Mouse (Mus musculus) lung, postnatal 25 days (tissue): ENCODE results near the gene Lgals4.
A peak's percentile ranks its signal among the peaks of the same experiment; 100 is the strongest.

Source experiments
- DNase-seq: peaks from one replicate; pipeline ENCODE4 v3.0.0; 2022; ENCODE audit warnings: low spot score

The Lgals4 gene

GRCm38 (mm10) chr7:28822993-28823903 lies 10.4 kb upstream of the Lgals4 start:
- DNase-seq: no peak

- no peak for DNase-seq
These were observed 9.7 kb upstream of the Lgals4 start for GRCm38 (mm10) chr7:28823932-28824331.

DNA sequence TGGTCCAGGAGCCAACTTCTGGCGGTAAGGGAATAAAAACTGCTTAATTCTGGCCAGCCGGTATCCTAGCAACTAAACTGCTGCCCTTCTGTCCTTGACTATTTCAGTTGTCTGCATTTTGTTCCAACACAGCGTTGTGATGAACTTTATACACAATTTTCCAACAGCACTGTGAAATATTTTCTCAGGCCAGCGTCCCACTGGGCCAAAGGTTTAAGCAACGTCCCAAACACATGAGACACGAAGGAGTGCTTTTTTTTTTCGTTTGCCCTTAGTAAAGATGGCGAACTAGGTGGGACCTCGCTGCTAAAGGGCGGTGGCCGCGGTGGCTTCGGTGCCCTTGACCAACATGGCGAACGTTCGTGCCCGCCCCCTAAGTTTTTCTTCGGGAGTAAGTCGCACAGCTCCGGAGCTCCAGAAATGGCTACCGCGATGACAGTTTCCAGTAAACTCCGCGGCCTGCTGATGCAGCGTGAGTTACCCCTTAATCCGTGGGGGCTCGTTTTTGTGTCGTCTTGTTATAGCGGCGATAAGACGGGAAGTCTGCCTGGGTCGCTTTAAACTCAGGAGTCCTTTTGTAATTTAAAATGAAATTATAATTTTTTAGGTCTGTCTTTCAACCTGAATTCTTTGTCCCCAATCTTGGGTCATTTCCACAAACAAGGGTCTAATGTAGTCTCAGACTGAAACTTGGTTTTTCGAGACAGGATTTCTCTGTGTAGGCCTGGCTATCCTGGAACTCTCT lies 8.5 kb upstream of the Lgals4 start, which contains the start of gene Ech1:
Gene Ech1 (plus strand): TSS at position 277 of the 745 bp plus-strand sequence.
- peak; percentile 94 for DNase-seq

- no peak for DNase-seq
These were observed 7.8 kb upstream of the Lgals4 start for GRCm38 (mm10) chr7:28825686-28826401.

DNA sequence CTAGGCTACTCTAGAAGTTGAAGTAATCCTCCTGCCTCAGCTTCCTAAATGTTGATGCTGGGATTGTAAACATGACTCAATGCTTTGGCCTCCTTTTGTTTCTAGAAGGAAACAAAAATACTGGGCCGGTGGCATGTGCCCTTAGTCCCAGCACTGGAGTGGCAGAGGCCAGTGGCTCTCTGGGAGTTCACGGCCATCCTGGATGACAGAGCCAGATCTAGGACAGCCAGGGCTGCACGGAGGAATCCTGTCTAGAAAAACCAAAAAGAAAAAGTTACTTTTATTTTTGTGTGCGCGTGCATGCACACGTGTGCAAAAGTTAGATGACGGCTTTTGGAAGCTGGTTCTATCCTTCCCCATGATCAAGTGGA lies 7.3 kb upstream of the Lgals4 start:
- no peak for DNase-seq

DNA sequence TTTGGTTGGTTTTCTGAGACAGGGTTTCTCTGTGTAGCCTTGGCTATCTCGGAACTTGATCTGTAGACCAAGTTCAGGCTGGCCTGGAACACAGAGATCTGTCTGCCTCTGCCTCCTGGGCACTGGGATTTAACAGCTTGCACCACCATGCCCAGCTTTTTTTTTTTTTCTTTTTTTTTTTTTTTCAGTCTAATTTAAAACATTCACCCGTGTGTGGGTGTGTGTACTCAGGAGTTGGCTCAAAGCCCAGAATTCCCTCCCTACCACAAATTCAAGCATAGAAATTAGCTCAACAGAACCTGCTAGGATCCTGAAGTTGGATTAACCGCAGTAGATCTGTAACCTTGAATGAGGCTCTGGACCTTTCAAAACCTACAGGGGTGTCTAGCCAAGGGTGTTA lies 6.3 kb upstream of the Lgals4 start:
- DNase-seq: peak; percentile 50

DNA sequence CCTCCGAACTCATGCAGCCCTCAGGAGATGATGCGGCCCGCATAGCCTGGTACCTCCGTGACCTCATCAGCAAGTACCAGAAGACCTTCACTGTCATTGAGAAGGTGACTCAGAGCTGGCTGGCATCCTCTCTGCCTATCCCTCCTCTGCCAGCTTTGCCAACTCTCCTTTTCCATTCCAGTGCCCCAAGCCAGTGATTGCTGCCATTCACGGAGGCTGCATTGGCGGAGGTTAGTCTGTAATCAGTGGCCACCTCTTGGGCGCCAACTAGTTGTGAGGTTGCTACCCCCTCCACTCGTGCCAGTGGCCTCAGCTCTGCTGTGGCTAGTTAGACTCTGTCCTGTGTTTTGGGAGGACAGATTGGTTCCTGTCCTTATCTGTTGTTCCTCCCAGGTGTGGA lies 3.8 kb upstream of the Lgals4 start:
- DNase-seq: no peak

- no peak for DNase-seq
These were observed 2.7 kb upstream of the Lgals4 start for GRCm38 (mm10) chr7:28830981-28831380.

DNA sequence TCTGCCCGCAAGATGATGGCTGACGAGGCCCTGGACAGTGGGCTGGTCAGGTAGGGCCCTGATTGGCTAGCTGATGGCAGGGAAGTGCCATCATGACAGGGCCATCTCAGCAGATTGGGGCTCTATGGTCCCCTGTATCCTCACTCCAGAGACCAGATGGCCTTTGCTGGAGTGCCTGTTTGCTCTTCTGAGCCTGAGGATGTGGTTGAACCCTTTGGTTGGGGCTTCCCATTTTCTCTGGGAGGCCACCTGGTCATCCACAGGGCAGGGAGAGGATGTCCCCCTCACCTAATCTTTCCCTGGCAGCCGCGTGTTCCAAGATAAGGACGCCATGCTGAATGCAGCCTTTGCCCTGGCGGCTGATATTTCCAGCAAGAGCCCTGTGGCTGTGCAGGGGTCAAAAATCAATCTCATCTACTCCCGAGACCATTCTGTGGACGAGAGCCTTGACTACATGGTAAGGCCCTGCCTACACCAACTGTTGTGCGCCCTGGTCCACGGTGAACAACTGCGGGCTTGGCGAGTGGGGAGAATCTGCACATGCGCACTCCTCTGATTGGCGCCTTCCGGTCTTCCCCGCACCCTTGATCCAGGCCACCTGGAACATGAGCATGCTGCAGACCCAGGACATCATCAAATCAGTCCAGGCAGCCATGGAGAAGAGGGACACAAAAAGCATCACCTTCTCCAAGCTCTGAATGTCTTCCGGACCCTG lies 2.1 kb upstream of the Lgals4 start:
- no peak for DNase-seq

GRCm38 (mm10) chr7:28832137-28832536 lies 1.5 kb upstream of the Lgals4 start:
- no peak for DNase-seq

- no peak for DNase-seq
These were observed 3.3 kb downstream of the Lgals4 start for GRCm38 (mm10) chr7:28836936-28837335.

GRCm38 (mm10) chr7:28838331-28838730 lies 4.7 kb downstream of the Lgals4 start:
- DNase-seq: peak; percentile 51

DNA sequence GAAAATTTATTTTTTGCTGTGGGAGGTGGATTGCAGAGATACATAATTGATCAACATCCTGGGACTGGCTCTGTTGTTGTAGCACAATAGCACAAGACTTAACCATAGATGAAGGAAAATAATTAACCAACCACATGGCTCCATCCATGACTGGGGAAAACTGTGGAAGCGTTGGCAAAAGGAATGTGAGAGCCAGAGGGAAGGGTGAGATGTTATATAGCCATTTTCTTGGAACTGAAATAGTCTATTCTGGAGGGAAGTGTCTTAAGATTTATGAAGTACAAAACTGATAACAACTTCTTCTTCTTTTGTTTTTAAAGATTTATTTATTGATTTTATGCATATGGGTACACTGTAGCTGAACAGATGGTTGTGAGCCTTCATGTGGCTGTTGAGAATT lies 13.6 kb downstream of the Lgals4 start:
- no peak for DNase-seq

- DNase-seq: no peak
These were observed 16.1 kb downstream of the Lgals4 start for GRCm38 (mm10) chr7:28849700-28850236.

DNA sequence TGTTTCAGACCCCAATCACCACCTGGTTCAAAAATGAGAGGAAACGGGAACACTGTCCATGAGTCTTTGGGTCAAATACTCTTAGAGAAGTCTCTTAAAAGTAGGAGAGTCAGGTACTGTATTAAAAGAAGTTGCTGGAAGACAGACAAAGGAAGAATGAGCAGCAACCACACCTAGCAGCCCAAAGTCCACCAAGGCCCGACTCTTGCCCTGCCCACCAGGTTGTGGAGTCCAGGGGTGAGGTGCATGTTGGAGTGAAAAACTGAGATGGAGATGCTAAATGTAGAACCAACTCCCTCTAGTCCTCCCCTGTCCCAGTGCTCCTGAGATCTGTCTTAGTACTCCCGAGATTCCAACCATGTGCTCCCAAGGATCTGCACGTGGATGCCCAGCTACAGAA lies 17.0 kb downstream of the Lgals4 start:
- DNase-seq: no peak

GRCm38 (mm10) chr7:28859953-28860352 lies 26.3 kb downstream of the Lgals4 start:
- no peak for DNase-seq

- no peak for DNase-seq
These were observed 27.2 kb downstream of the Lgals4 start for GRCm38 (mm10) chr7:28860898-28861297.

DNA sequence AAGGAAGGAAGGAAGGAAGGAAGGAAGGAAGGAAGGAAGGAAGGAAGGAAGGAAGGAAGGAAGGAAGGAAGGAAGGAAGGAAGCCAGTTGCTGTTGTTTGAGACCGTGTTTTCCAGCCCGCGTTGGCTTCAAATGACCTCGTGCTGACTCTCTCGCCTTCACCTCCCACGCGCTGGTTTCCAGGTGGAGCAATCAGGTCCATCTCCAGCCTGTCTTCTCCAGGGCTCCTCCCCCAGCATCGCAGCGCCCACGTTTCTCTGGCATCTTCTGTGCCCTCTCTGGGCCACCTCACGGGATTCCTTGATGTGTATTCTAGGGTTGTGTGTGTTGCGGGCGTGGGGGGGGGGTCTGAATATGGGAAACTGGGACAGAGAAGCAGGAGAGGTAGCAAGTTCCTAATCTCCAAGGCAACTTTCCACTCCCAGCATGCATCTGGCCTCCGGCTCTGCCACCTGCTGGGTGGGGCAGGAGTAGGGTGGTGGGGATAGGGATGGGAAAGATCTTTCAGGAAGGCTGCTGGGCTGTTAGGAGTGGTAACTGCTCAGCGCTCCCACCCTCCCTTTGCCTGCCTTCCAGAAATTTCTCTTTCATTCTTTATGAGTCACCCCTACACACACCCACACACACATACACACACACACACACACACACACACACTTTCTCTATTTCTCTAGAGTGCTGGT lies 29.3 kb downstream of the Lgals4 start:
- DNase-seq: no peak

GRCm38 (mm10) chr7:28863540-28863939 lies 29.9 kb downstream of the Lgals4 start, which contains the start of gene Lgals7:
Lgals7 (plus strand) TSS chr7:28863853.
- no peak for DNase-seq

- no peak for DNase-seq
These were observed 30.7 kb downstream of the Lgals4 start for GRCm38 (mm10) chr7:28864288-28864750.
